Mouse (Mus musculus) urinary bladder, postnatal 10 days (tissue): Measurements from ENCODE around the gene Mup8.
"Not testable (repeated sequence)": the region's sequence is repeated elsewhere in the genome, so short reads cannot be mapped to it uniquely, and the experiment has no call there.

Experiments
- DNase-seq: peaks from one replicate; pipeline ENCODE4 v3.0.0; 2022; ENCODE audit warnings: low spot score

The Mup8 gene

DNA sequence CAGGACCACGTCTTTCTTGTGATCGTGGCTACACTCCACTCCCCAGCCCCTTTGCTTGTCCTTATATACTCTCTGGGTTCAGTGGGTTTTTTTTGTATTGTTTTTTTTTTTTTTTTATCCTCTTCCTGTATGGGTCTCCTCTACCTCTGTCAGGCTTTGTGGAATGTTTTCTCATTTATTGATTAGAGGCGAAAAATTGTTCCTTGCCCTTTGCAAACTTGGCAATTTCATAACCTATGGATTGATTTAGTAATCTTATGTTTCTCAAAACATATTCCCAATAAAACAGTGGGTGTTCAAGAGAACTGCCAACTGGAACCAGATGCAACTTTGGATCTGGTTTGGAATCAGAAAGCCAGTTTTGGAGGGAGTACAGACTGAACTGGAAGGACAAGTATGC, at the start of gene Mup8:
Gene Mup8 (minus strand): TSS at position 101 of the 400 bp plus-strand sequence.
- not testable (repeated sequence) for DNase-seq

DNA sequence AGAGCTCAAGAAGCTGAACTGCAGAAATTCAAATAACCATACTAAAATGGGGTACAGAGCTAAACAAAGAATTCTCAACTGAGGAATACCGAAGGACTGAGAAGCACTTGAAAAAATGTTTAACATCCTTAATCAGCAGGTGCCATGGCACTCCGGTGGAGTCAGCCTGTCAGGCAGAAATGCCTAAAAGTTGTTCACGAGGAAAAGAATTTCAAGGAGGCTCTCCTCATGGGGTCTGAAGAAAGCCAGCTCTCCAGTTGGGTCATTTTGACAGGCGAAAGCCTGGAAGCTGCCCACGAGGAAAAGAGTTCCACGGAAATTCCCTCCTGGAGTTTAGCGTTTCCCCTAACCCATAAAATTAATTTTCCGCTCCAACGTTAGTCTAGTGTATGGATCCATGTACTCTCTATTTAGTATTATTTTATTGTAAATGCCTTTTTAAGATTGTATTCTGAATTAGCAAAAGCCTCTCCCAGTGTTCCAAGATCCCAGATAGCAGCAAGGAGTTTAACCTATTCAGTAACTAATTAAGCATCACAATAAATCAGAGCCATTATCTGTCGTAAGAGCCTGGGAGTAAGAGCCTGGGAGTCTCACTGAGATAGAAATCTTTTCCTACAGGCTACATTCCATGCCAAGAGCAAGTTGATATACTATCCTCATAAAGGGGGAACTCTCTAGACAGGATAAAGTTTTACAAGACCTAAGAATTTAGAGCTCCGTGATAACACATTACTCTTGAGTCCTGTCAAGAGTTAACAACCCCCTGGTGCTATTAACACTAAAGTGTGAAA, 43.8 kb upstream of the Mup8 start:
- not testable (repeated sequence) for DNase-seq

DNA sequence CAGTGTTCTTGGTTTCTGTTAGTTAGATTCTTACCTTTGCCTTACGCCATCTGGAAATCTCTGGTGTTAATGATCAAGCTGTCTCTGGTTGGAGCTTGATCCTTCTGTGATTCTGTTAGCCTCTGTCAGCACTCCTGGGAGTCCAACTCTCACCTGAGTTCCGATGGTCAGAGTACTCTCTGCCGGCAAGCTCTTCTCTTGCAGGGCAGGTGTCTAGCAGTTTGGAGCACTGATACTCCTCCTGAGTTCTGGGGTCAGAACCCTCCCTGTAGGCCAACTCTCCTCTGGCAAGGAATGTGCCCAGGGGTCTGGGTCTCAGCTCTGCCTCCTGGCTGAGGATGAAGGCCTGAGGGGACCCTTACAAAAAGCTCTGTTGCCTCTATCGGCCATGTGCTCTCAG, 40.3 kb upstream of the Mup8 start:
- not testable (repeated sequence) for DNase-seq
